Mouse (Mus musculus) hematopoietic stem cell, adult 5-6 weeks (primary cell): Measurements from ENCODE around the gene Kif26b. TPM values are rescaled to one million over a fixed set of nuclear protein-coding genes. Genes with fewer than 3 reads are reported as not detected.
A peak's percentile ranks its signal among the peaks of the same experiment; 100 is the strongest.

ENCODE experiments used
- ATAC-seq, 2 experiments: fragments of 125-278 bp in 1 of 2; replicated peaks in 1 of 2; 2 replicates each; pipeline ENCODE4 v1.8.0; 2016 to 2017; ENCODE audit warnings: inconsistent platforms in 2 of 2, mild to moderate bottlenecking in 2 of 2, moderate number of reproducible peaks in 2 of 2, low read depth in 1 of 2, moderate TSS enrichment in 1 of 2; ENCODE audit not compliant: low FRiP score in 2 of 2, poor library complexity in 2 of 2, severe bottlenecking in 2 of 2, insufficient read depth in 1 of 2, low TSS enrichment in 1 of 2
- total RNA-seq: library from RNA; stranded (forward); fragments of 172-1452, 232-1000 nt; gene quantifications from 2 replicates; pipeline ENCODE4 v1.2.3, GENCODE M21; 2017

The Kif26b gene
- total RNA-seq, 1 experiment from 2014 or later: 0.25 TPM

- ATAC-seq: peak; percentile 49 to 64; a peak in 1 of 4 replicates
Measured at GRCm38 (mm10) chr1:178568551-178569545, 39.9 kb downstream of the Kif26b start.

GRCm38 (mm10) chr1:178571009-178571408 is 42.1 kb downstream of the Kif26b start:
- ATAC-seq: no peak

DNA sequence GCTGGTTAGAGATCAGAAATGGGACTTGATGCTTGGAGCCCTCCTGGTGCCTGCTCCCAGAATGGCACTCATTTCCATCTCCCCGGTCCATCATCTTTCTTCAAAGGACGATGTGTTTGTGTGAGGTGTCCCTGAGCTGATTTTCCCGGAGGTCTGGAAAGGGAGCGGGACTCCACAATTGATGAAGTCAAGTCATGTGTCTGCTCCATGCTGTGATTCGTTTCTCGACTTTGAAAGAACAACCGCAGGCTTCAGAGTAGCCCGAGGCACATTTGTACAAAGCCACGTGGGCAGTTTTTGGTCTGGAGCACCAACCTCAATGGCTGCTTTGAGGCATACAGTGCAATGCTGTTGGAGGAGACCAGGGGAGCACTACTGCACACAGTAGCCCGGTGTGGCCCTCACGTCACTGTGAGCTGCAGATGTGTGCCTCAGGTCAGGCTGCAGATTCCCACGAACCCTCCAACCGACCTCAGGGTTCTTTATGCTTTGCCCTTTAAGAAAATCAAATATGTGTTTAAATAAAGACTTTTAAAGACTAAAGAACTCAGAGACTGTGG is 43.0 kb downstream of the Kif26b start:
- ATAC-seq: no peak

DNA sequence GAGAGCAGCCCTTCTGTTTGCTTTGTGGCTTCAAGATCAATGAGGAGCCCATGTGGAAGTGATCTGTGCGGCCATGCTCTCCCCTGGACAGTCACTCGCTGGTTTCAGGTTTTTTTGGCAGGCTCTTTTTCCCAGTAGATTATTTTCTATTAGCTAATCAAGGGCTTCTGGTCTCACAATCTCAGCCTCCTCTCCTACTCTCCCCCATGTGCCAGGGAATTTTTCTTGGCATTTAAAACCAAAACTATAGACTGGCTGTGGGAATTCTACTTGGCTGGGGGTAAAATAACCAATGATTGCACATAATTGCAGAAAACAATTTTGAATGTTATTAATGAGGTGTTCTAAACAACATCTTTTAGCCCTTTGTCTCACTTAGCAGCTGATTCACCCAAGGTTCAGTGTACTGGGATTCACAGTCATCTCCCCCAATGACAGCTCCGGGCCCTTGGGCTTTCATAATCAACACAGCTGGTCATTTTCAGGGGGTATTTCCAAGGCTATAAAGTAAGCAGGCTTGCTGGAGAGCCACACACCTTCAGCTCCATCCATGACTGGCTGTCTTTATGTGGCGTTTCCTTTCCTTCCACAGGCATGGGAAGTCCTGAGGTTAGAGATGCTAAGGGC is 44.6 kb downstream of the Kif26b start:
- no peak for ATAC-seq

DNA sequence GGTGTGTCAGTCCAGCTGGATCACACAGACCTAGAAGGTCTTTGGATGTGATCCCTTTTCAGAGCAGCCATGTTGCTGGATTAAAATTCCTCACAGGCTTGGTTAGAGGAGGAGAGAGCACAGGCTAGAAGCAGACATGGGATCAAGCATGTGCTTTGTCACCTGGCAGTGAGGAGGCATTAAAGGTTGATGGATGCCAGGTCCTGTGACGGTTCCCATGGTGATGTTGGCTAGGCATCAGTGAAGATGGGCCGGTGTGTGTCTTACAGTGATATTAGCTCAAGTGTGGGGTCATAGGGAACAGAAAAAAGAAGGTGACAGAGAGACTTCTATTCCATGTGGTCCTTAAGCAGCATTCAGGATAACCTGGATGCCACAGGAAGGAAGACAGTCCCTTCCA is 46.8 kb downstream of the Kif26b start:
- no peak for ATAC-seq

GRCm38 (mm10) chr1:178576926-178577325 is 48.0 kb downstream of the Kif26b start:
- ATAC-seq: no peak

DNA sequence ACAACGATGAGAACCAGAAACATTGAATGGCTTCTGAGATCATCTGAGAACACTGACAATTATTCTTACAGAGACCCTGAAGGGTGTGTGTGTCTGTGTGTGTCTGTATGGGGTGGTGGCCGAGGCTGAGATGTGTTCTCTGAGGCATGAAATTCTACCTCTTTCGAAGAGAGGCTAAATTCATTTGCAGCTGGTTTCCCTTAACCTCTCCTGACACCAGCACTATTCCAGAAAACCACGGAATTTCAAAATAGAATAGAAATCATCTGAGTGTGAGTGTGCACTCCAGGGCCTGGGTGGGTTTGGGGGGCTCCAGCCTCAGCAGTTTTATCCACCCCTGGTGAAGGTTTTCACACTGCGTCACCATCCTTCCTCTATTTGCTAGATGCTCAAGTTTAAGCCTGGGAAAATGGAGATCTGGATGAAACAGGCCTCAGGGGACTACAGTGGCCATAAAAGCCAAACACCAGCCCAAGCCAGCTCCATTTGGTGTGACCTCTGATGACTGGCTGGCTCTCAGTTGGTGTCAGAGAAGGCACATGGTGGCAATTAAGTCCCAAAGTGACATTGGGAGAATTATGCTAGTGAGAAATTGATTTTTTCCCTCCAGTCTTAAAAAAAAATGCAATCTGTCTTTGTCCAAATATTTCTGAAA is 56.6 kb downstream of the Kif26b start:
- no peak for ATAC-seq

DNA sequence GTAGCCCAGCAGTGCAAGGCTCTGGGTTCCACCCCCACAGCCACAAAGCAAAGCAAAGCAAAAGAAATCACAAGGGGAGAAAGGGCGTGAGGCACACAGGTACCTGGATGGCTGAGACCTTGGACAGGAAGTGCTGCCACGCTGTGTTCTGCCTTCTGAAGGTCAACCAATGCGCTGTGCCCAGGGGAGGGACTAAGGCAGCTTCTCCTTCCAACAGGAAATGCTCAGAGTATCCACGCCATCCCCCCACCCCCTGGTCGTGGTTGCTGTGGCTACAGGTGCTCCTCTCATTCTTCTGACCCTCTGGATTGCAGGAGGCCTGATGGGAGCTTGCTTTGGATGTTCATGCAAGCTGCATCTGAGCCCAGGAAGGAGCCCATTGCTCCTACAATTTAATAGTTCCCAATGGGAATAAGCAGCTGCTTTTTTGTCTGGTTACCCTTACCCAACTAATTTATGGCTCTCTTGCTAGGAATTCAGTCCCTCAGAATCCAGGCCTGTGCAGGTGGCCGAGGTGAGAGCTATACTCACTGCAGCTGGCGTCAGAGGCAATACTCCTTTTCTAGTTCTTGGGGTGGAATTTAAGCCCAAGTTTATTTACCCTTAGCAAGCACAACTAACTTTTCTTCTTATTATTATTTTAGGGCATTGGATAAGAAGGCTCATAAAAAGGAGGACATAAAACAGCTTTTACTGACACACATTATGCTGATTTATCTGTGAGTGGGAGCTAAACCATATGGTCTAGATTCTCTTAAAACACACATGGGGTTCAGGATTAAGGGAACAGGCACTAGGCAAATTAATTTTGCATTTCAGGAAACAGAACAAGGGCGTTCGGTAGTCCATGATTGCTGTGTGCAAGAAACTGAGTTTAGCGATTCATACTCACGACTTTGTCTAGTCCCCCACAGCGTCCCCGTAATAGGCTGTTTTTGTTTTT is 61.6 kb downstream of the Kif26b start:
- ATAC-seq: peak; percentile 25 to 37; a peak in 1 of 4 replicates

DNA sequence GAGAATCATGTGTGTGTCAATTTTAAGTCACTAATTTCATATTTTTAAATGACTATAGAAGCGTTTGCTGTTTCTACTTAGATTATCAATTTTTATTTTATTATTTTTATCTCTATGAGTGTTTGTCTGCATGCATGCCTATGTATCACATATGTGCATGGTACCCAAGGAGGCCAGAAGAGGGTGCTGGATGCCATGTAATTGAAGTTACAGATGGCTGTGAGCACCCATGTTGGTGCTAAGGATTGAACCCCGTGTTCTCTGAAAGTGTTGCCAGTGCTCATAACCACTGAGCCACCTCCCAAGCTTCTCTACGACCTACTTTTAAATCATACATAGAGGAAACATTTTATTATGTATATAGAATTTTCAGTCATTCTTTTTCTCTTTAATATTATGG is 68.2 kb downstream of the Kif26b start:
- no peak for ATAC-seq

- ATAC-seq: no peak
Measured at GRCm38 (mm10) chr1:178597757-178598156, 68.8 kb downstream of the Kif26b start.

- no peak; a peak in 1 of 4 replicates for ATAC-seq
Measured at GRCm38 (mm10) chr1:178600851-178601569, 72.1 kb downstream of the Kif26b start.

DNA sequence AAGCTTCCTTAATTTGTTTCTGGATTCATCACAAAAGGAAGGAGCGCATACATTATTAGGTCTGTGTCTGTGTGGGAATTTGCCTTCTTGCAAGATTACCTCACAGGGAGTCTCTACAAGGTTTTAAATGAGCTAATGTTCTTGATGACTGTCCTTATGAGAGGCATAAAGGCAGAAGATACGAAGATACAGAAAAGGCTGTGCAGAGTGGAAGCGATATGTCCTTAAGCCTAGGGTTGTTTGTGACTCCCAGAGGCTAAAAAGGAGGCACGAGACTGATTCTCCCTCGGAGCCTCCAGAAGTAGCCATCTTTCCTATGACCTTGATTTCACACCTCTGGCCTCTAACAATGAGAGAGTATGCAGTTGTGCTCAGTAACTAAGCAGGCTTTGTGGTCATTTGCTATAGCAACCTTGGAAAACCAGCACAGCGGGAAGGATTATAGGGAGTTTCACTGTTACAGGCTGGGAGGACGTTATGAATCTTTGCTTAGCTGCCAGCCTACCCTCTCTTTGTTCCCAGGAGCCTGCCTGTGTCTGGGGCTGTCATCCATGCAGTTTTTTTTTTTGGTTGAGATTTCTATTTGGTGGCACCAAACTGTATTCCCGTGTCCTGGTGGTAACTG is 80.3 kb downstream of the Kif26b start:
- no peak for ATAC-seq

DNA sequence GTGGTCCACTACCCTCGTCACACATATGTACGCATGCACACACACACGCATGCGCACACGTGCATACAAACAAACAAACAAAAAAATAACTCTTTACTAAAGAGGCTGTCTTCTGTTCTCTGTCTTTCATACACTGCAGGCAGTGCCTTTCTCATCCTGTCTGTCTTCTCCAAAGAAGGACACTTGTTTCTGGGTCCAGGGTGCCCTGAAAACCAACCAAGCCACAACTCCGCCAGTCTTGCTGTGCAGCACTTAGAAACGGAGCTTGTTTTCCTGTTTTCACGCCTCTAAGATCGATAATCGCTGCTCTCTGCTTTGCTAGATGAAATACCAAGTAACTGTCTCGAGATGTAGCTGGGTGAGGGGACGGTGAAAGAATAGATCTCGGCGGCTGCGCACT is 82.6 kb downstream of the Kif26b start:
- ATAC-seq: no peak

DNA sequence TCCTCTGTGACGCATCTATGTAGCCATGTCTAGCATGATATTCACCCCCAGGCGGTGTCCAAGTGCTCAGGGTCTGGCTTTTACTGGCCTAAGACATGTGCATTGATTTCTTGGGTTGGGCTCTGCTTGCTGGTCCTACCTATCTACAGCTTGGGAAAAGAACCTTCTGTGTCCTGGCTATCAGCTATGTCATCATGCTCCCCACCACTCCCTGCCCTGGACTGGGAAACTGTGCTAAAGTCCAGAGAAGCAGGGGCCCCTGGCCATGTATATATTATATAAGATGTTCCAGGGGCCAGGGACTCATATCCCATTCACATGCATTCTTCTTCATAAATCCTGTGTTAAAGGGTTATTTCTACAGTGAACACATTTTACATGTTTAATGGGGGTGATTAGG is 92.4 kb downstream of the Kif26b start:
- no peak for ATAC-seq

- no peak for ATAC-seq
Measured at GRCm38 (mm10) chr1:178623889-178624288, 95.0 kb downstream of the Kif26b start.

DNA sequence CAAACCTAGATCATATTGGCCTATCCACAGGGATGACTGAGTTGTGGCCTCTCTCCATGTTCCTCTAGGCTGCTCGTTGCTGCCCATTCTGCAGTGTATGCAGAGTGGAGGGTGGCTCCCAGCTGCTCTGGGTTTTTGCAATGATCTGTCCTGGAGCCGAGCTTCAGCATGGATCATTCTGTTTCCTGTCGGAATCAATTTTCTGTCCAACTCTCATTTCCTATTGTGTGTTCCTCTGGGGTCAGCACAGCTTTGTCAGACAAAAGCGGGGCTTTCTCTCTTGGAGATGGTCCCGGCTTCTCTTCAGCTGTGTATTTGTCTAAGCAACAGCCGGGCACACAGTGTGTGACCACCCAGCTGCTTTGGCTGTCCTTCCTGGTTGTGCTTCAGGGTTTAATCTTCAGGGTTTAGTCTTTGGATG is 98.0 kb downstream of the Kif26b start:
- ATAC-seq: no peak
